Mouse (Mus musculus) liver, postnatal 0 days (tissue): Measurements from ENCODE around the gene Slc31a2. TPM values are rescaled to one million over a fixed set of nuclear protein-coding genes. Genes with fewer than 3 reads are reported as not detected.

ENCODE experiments used
- ATAC-seq: fragments of 200-750 bp; cut with Nextera tagmentation; 2 replicates; pipeline ENCODE4 v1.8.0; 2017; ENCODE audit warnings: mild to moderate bottlenecking, moderate library complexity
- DNase-seq: peaks from one replicate; pipeline ENCODE4 v3.0.0-alpha.2; 2016
- H3K27ac ChIP-seq: fragments of 300-500 bp; sonication (generic); 2 replicates; pipeline ENCODE4 v1.5.1; 2014; ENCODE audit warnings: antibody characterized with exemption, moderate library complexity, mild to moderate bottlenecking, low read depth
- H3K27me3 ChIP-seq: fragments of 300-500 bp; sonication (generic); 2 replicates; pipeline ENCODE4 v1.6.1; 2014; ENCODE audit warnings: low read length, control low read depth, mixed read lengths; ENCODE audit not compliant: insufficient read depth
- H3K36me3 ChIP-seq: fragments of 300-500 bp; sonication (generic); replicated peaks from 2 replicates; pipeline ENCODE4 v1.6.1; 2014; ENCODE audit warnings: mild to moderate bottlenecking, control low read depth, low read length, moderate library complexity, mixed read lengths; ENCODE audit not compliant: insufficient read depth
- H3K4me1 ChIP-seq: fragments of 300-500 bp; sonication (generic); 2 replicates; pipeline ENCODE4 v1.6.1; 2014; ENCODE audit warnings: antibody characterized with exemption, mild to moderate bottlenecking, control low read depth; ENCODE audit not compliant: insufficient read depth
- H3K4me2 ChIP-seq: fragments of 300-500 bp; sonication (generic); 2 replicates; pipeline ENCODE4 v1.6.1; 2014; ENCODE audit warnings: low read depth, mild to moderate bottlenecking, low read length, moderate library complexity, mixed read lengths
- H3K4me3 ChIP-seq: fragments of 300-500 bp; sonication (generic); 2 replicates; pipeline ENCODE4 v1.5.1; 2014; ENCODE audit warnings: low read depth, low read length
- H3K9ac ChIP-seq: fragments of 300-500 bp; sonication (generic); replicated peaks from 2 replicates; pipeline ENCODE4 v1.6.1; 2014; ENCODE audit warnings: mild to moderate bottlenecking, moderate library complexity
- H3K9me3 ChIP-seq: fragments of 300-500 bp; sonication (generic); 2 replicates; pipeline ENCODE4 v1.6.1; 2016; ENCODE audit warnings: mild to moderate bottlenecking, control low read depth, low read length, mixed read lengths
- CTCF ChIP-seq: sonication (generic); IDR thresholded peaks from 2 replicates; pipeline ENCODE4 v1.5.1; 2016; ENCODE audit warnings: antibody characterized with exemption, low read depth
- EP300 ChIP-seq: IDR thresholded peaks from 2 replicates; pipeline ENCODE4 v1.6.1; 2016; ENCODE audit warnings: antibody characterized with exemption, low read depth, mild to moderate bottlenecking
- WGBS: fragments of 180-500 bp; shearing (Covaris S2); extraction: QIAGEN DNeasy Blood & Tissue Kit; methylation state at CpG from one replicate; pipeline ENCODE4 v1.1.7; 2014; ENCODE audit not compliant: insufficient replicate concordance; 5-methylcytosine and 5-hydroxymethylcytosine counted together
- polyA plus RNA-seq: library from polyadenylated mRNA; unstranded; fragments of >200 nt; fragmentation: Nextera tagmentation; extraction: Ambion mirVana; gene quantifications from 2 replicates; pipeline ENCODE4 v1.2.1, GENCODE M21; 2015

Slc31a2 gene
- polyA plus RNA-seq, 1 experiment from 2014 or later, result 9.2 TPM

GRCm38 (mm10) chr4:62318294-62318693 is 55.9 kb downstream of the Slc31a2 start:
- WGBS, result 60% methylated on average over 1 of the region's 1 CpGs

GRCm38 (mm10) chr4:62322684-62323083 is 60.3 kb downstream of the Slc31a2 start:
- ATAC-seq, result peak; percentile 31; the same call in 1 of the 2 replicates
- Histone ChIP-seq H3K9me3 (no peaks in the 10 kb centered on the region), H3K4me3 (no peak overlapping the region), H3K27me3 (no peaks in the 10 kb centered on the region), H3K27ac (peak overlapping the region; percentile 37; the same call in 1 of the 2 replicates), H3K9ac (no peak overlapping the region), H3K4me2 (no peak overlapping the region), H3K36me3 (peaks cover 89% of the 10 kb centered on the region), H3K4me1 (no peaks in the 10 kb centered on the region)
- 52% methylated on average over 3 of the region's 3 CpGs for WGBS
- TF ChIP-seq EP300 (no peak), CTCF (no peak)
- peak; percentile 33 for DNase-seq

More at GRCm38 (mm10) chr4:62318294-62318693, 55.9 kb downstream of the Slc31a2 start:
- H3K27ac ChIP-seq, result no peak overlapping the region
- H3K36me3 ChIP-seq, result peaks cover 81% of the 10 kb centered on the region
- DNase-seq (no peak), ATAC-seq (no peak)
- no peaks in the 10 kb centered on the region for H3K9me3 ChIP-seq
- no peak overlapping the region for H3K9ac ChIP-seq
- TF ChIP-seq CTCF (no peak), EP300 (no peak)
- no peaks in the 10 kb centered on the region for H3K4me1 ChIP-seq
- no peak overlapping the region for H3K4me2 ChIP-seq
- no peak overlapping the region for H3K4me3 ChIP-seq
- H3K27me3 ChIP-seq, result no peaks in the 10 kb centered on the region

GRCm38 (mm10) chr4:62326111-62326510 is 63.7 kb downstream of the Slc31a2 start:
- Histone ChIP-seq H3K9me3 (no peaks in the 10 kb centered on the region), H3K27ac (no peak overlapping the region), H3K9ac (no peak overlapping the region), H3K4me3 (no peak overlapping the region), H3K36me3 (peaks cover 81% of the 10 kb centered on the region), H3K4me1 (no peaks in the 10 kb centered on the region), H3K4me2 (no peak overlapping the region), H3K27me3 (no peaks in the 10 kb centered on the region)
- DNase-seq (no peak), ATAC-seq (no peak)
- TF ChIP-seq EP300 (no peak), CTCF (no peak)

GRCm38 (mm10) chr4:62328941-62329660 is 66.7 kb downstream of the Slc31a2 start:
- no peaks in the 10 kb centered on the region for H3K27me3 ChIP-seq
- no peak for TF ChIP-seq EP300
- no peak for TF ChIP-seq CTCF
- H3K4me3 ChIP-seq, result no peak overlapping the region
- DNase-seq (no peak), ATAC-seq (peak; percentile 43; the same call in 1 of the 2 replicates)
- no peaks in the 10 kb centered on the region for H3K4me1 ChIP-seq
- peak overlapping the region; percentile 49; the same call in 1 of the 2 replicates for H3K27ac ChIP-seq
- 37% methylated on average over 6 of the region's 6 CpGs for WGBS
- no peak overlapping the region for H3K9ac ChIP-seq
- peaks cover 72% of the 10 kb centered on the region for H3K36me3 ChIP-seq
- no peak overlapping the region for H3K4me2 ChIP-seq
- H3K9me3 ChIP-seq, result no peaks in the 10 kb centered on the region

GRCm38 (mm10) chr4:62331977-62332376 is 69.6 kb downstream of the Slc31a2 start:
- ATAC-seq, result no peak
- Histone ChIP-seq H3K9me3 (no peaks in the 10 kb centered on the region), H3K27me3 (no peaks in the 10 kb centered on the region), H3K27ac (no peak overlapping the region), H3K4me2 (no peak overlapping the region), H3K4me3 (no peak overlapping the region), H3K9ac (no peak overlapping the region), H3K4me1 (no peaks in the 10 kb centered on the region), H3K36me3 (peaks cover 68% of the 10 kb centered on the region)
- 75% methylated on average over 5 of the region's 5 CpGs for WGBS
- TF ChIP-seq EP300 (no peak), CTCF (peak; percentile 52)
- DNase-seq, result no peak

GRCm38 (mm10) chr4:62338536-62338935 is 76.2 kb downstream of the Slc31a2 start:
- TF ChIP-seq EP300 (no peak), CTCF (no peak)
- no peak overlapping the region for H3K4me2 ChIP-seq
- no peak overlapping the region for H3K4me3 ChIP-seq
- no peaks in the 10 kb centered on the region for H3K4me1 ChIP-seq
- 84% methylated on average over 5 of the region's 5 CpGs for WGBS
- no peak overlapping the region for H3K27ac ChIP-seq
- no peak for DNase-seq
- ATAC-seq, result no peak
- H3K36me3 ChIP-seq, result peaks cover 60% of the 10 kb centered on the region
- no peaks in the 10 kb centered on the region for H3K27me3 ChIP-seq
- H3K9me3 ChIP-seq, result no peaks in the 10 kb centered on the region
- no peak overlapping the region for H3K9ac ChIP-seq
